Mouse (Mus musculus) frontal cortex, adult (tissue): ENCODE results near the gene Man2a1.

Source experiments
- ATAC-seq: cut with Nextera tagmentation; 2 replicates; pipeline ENCODE4 v1.9.2; 2017; ENCODE audit warnings: mild to moderate bottlenecking, moderate library complexity, mixed read lengths; ENCODE audit not compliant: low TSS enrichment

The Man2a1 gene

DNA sequence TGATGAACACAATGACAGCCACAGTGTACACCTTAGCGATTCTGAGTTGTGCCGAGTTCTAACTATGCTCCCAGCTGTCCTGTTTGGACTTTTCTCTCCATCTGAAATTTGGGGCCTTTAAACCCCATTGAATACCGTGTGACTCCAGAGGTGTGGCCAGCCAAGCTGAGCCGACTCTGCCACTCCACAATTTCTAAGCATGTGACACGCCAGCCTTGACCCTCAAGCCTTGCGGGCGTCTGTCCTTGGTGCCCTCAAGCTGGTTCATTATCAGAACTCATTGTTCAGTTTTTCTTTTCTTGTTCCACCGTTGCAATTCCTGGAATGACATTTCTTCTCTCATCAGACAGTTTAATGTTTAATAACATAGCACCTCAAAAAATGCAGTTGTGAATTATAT is 98.0 kb downstream of the Man2a1 start:
- ATAC-seq = no peak

DNA sequence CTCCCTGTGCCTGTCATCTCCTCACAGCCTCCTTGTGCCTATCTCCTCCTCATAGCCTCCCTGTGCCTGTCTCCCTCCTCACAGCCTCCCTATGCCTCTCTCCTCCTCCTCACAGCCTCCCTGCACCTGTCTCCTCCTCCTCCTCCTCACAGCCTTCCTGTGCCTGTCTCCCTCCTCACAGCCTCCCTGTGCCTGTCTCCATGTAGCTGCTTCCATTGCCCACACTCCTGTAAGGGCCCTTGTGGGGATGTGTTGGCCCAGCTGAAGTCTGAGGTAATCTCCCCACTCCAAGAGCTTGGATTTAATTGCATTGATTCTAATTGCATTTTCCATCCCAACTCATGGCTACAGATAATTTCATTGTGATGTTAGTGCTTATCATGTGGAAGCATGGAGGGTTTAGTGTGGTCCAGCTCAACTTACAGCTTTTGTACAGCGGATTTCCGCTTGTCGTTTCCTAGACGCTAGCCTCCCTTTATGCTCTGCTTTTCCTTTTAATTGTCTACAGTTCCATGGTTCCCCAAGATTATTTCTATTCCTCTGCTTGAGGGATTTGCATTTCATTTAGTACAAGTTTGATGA is 103.2 kb downstream of the Man2a1 start:
- ATAC-seq = peak; percentile 66

DNA sequence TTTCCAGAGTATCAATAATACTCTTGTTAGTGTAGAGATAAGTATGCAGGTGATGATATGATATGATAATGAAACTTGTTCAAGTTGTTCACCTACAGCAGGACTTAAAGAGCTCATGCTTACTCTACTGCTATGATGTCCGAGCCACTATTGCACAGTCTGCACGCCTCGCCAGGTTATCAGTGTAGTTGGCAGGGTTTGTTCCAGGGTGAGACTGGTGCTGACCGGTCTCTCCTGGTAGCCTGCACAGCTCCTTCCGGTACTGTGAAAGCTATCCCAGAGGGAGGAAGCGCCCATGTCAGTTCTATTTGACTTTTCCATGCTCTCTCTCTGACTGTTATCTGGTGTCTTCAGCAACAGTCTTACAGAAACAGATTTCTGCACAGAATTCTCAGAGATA is 107.0 kb downstream of the Man2a1 start:
- no peak for ATAC-seq

DNA sequence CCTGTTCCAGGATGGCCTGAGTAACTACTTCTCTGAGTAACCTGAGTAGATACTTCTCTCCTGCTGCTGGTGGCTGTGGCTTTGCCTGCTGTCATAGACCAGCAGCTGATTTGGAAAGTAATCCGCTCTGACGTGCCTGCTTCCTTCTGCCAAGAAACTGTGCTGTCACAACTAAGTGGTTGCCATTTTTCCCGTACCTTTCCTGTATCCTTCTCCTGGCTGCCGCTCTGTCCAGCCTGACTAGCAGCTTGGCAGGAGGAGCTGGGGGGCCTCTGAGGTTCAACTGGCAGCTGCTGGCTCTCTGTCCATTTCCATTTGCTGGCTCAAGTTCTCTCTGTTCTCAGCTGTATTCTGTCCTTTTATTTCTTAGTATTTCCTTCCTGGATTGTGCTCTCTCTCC is 115.8 kb downstream of the Man2a1 start:
- ATAC-seq = peak; percentile 73; the same call in 1 of the 2 replicates

DNA sequence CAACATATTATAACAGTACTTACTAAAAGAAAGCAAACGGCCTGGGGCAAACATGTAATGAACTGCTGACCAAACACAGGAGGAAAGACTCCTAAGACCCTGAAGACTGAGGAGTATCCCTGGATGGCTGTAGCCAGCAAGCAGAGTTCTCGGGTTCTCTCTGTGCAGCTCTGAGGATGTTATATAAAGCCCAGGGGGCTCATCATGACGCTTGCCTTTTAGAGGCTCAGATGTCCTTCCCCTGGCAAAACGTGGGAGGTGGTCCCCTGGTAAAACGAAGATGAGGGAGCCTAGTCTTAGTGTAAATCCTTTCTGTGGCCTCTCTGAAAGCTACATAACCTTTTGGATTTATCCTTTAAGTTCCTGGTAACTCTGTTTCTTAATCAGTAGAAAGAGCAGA is 119.2 kb downstream of the Man2a1 start:
- ATAC-seq = no peak

DNA sequence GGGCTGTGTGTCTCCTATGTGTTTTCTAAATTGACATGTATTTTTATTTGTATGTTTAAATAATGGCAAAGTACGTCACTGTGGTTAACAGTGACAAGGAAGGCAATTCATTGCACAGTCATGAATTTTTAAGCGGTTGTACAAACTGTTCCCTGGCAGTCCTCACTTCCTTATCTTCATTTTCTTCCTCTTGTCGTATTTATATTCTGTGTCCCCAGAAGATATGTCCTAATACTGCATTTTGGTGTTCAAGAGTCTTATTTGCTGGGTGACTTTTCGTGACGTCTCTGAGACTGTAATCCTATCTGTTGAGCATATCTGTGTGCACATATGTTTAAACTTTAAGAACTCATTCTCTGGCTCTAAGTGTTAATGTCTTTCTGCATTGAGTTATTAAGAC is 120.6 kb downstream of the Man2a1 start:
- no peak for ATAC-seq

DNA sequence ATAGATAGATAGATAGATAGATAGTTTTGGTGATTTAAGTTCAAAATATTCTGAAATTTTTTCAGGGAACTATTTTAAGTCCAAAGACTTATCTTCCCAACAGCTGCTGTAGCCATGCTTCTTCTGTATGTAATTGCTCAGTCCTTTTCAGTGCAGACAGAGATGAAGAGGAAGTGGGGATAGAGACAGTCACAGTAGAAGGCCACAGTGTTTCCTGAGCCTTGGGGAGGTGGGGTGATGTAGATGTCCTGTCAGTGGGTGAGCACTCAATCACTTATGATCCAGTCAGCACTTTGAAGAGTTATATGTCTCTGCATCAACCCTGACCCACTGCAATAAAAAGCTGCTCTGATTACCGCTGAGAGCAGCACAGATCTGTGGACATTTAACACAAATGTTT is 122.6 kb downstream of the Man2a1 start:
- ATAC-seq = no peak

DNA sequence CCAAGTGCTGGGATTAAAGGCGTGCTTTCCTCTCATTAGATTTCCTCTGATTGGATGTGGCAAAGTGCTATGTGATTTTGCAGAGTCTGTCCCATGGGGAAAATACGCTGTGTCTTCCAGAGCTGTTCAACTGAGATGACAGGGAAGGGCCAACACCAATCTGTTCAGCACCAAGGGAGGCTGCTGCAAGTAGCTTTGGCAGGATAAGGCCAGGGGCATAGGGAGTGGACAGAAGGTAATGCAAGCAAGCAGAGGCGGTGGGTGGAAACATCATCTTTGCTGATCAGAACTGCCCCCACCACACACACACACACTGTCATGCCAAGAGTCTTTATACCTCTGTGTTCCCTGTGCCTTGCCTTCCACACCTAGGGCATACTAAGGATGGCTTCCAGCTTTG is 124.7 kb downstream of the Man2a1 start:
- no peak for ATAC-seq

DNA sequence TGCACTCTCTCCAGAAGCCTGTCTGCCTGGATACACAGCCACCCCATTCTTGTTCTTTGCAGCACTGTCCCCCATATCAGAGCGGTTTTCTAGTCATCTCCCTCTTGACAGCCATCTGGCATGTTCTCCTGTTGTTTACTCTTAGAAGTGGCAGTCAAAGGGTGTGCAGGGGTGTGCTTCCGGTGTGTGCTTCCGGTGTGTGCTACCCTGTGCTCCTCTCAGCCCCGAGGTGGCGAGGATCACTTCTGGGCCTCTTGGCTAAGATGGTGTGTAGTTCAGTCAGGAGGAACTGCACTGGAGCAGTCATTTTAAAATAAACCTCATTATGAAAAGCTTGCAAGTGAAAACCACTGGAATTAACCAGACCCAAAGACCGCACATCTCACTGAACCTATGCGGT is 125.5 kb downstream of the Man2a1 start:
- ATAC-seq = no peak

DNA sequence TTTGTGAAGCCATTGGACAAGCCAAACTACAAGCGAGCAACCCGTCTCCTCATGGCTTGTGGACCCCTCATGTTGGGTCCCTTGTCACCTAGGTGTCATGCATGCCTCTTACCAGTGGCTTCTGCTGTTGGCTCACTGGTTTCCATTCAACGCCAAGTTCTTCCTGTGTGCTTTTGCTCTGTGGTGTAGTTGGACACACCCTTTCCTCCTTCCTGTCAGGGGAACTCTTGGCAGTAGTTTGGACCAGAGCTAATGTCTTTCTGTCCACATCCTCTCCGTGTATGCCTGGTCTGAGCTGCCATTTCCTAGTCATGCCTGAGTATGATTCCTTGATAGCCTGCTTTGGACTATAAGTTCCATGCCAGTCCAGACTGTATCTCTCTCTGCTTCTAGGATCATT is 135.0 kb downstream of the Man2a1 start:
- no peak for ATAC-seq

DNA sequence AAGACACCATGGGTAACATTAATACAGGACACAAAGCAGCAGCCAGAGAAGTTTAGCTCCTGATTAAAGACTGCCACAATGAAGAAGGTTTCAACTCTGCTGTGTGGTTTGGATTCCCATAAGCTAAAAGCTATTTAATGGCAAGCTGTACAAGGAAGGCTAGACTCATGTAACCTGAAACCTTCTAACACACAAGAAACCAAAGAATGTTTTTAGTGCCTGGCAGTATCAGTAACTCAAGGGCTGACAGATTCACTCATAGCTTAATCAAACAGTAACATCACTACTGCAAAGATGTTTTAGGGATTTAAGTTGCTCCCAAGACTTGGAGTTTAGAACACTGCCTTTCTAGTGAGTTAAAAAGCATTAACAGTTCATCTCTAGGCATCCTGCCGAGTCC is 137.4 kb downstream of the Man2a1 start:
- ATAC-seq = no peak

DNA sequence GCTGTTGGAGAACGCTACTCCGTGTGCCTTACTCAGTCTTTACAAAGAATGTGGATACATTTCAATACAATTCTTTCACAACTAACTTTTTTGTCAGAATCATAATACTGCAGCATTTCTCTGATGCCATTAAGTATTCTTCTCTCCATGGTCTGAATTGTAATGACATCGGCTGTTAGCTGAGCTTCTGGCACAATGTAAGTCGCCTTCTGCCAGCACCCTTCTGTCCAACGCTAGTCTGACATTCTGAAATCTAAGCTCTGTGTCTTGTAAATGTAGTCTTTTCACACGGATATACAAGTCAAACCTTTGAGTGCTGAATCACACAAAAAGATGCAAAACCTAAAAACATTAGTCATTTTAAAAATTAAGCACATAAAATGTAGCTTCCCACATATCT is 138.6 kb downstream of the Man2a1 start:
- no peak for ATAC-seq

DNA sequence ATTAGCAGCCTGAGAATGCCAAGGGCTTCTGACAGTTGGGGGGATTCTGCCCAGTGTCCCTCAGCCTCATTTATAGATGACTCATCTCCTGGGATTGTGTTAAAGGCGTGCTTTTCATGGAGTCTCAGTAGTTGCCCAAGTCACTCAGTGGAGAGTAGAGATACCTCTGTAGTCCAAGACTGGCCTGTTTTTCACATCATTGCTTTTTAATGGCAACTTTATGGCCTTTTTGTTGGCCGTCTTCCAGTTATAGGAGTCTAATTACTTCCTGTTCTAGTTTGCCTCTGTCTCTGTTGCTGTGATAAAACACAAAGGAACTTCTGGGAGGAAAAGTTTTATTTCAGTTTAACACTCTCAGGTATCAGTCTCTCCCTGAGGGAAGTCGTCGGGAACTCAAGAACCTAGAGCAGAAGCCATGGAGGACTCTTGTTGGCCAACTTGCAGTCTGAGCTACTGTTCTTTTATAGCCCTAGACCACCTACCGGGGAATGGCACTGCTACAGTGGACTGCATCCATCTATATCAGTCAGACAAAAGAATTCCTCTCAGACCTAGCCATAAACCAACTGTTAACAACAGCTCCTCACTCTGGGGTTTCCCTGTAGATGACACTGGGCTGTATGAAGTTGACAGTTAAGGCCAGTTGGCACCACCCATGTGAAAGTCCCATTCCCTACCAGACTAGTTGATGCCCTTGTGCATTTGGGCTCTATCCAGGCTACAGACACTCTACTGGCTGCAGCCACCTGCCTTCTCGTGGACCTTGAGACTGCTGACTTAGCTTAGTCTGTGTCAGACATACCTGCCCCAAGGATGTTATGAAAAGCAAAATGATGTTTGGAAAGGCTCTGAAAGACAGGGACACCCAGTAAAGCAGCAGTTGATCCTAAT is 142.4 kb downstream of the Man2a1 start:
- no peak for ATAC-seq

DNA sequence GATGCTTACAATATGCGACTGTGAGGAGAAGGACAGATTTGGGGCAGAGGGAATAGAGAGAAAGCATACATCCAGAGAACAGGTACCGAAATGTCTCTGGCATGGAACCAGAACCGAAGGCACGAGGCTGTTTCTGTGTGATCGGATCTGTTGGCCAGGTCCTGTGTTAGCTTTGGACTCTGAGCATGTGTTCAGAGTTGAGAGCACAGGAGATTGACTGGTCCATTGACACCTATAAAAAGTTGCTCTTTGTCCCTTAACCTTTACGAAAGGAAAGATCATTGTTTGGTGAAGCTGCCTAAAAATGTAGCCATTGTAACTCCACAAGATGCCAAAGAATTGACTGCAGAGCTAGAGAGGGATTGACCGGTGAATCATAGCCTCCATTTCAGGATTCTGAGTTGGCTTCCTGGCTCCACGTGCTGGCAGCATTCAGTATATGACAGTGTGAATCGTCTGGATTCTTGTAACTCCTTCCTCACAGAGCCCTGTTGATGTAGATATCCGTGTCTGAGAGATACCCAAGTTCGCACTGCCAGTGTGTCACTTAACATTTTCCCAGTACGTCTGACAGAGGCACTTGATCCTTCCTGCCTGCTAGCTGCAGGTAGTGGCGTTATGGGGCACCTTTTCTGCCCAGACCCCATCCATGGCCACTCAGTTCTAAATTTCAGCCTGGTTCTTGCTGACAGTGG is 143.2 kb downstream of the Man2a1 start:
- peak; percentile 56 for ATAC-seq

DNA sequence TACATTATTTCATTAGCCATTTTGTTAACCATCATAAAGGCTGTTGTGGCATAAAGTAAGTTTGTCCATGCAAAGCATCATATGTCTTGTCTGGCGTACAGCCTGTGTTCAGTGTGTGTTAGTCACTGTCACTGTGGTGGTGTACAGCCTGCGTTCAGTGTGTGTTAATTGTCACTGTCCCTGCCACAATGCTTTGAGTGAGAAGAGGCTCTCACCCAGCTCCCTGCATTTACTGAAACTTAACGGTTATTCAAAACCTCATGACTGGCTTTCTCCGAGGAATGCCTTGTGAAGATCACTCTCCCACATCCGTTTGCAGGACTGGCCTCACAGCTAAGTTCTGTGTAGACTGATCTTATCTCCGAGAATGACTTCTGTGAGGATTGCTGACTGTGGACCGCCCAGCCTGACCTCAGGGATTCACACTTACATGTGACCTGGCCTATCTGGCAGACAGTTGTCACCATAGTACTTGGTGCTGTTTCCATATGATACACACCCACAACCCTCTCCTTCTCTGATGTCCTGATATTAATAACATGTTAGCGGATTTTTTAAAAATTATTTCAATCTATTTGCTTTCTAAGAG is 146.2 kb downstream of the Man2a1 start:
- ATAC-seq = no peak

DNA sequence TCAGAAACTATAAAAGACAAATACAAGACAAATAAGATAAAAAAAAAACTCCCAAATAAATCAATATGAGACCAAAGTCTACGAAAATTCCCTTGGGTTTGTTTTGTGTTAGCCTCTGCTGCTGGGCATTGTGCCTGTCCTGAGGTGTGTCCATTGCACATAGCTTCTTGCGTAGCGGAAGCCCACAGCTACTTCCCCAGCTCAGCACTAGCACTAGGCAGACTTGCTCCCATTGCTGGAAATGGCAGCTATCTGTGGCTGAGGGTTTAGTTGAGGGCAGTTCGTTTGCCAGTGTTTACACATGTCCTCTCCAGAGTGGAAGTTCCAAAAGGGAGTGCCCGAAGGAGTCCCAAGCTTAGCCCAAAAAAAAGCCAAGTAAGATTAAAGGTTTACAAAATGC is 146.9 kb downstream of the Man2a1 start:
- no peak for ATAC-seq

DNA sequence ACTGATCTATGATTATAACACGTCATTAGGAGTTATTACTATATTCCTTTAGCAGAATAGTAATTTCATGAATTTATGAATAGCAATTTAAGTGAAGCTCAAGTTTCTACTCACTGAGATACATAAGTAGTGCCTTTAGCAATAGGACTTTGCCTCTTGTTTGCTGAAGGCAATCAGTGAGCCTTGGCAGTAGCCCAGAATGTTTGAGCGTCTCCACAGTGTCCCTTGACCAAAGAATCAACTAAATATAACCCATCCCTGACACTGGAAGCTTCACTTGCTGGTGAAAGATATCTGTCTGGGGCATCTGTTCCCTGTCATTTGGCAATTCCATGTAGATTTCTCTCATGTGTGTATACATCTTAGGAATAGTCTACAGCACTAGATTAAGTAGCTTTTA is 147.6 kb downstream of the Man2a1 start:
- no peak for ATAC-seq

DNA sequence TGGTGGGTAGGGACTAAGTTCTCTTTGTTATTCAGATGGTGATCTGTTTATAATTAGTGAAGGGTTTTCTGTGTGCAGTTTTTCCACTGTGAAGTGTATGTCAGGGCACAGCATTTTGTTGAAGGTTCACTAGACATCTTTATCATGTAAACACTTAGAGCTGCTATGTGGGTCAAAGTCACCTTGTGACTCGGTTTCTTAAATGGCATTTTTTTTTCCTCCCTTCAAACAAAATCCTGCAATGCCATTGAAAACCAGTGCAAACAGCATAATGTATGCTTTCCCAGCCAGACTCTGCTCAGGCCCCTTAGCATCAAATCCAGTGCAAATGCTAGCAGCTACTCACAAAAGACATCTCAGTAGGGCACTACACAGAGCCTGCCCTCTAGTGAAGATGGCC is 148.6 kb downstream of the Man2a1 start:
- ATAC-seq = no peak

DNA sequence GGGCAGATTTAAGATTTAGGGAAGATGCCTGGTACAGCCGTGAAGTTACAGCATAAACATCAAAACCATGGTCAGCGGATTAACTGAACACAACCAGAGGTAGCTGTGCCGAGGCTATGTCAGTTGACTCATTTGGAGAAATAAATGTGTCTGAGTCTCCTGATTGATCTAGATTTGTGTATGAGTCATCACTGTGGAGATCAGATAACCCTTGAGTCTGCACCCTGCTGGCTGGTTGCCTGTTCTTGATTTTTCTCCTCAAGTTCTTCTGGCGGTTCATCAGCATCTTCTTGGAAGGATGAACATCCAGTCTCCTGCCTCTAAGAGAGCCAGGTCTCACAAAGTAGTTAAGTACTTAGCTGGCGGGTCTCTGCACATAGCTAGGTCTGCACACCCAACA is 150.7 kb downstream of the Man2a1 start:
- no peak for ATAC-seq

DNA sequence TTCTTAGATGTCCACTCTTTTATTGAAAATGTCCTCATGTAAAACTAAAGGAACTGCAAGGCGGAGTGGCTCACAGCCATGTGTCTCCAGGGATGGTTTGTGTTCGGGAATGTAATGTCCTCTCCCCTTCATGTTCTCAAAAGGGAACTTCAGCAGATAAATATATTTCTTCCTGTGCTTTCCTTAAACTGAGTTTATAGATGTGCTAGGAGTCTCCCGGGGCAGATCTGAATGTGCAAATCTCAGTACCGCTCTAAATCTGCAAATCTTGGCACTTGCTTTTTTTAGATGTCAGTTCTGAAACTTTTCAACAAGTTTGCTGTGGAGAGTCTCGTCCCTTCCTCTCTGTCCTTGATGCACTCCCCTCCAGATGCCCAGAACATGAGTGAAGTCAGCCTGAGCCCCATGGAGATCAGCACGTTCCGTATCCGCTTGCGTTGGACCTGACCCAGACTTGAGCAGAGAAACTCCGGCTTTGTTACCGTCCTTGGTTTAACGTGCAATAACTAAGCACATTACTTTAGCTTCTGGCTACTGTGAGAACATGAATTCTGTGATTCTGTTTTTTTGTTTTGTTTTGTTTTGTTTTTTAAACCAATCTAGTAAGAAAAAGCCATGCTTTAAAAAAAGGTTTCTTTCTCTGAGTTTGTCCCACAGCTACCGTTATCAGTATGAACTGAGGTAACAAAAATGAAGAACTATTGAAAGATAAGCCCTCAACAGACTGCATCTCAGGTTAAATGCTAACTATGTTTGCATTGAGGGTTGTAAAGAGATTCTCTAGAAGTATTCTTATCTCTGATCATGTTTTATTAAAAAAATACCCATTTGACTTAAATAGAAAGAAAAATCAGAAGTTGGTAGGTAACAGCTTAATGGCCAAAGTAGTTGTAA is 151.8 kb downstream of the Man2a1 start:
- ATAC-seq = peak; percentile 74

DNA sequence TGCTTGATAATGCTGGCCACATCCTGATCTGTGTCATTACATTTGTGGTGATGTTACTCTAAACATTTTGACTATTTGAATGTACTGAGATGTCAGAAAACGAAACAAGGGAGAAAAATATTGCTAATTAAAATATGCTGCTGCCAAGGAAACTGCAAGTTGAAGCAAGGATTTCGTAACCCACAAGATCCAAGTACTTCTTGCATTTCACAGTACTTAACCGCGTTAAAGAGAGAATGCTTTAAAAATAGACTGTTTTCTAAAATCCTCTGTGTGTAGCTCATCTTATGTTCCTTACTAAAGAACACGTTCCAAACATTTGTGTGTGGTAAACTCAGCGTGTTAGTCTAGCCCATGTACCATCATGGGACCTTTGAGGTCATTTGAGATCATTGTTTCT is 153.0 kb downstream of the Man2a1 start:
- peak; percentile 58 for ATAC-seq
